Mouse (Mus musculus): ENCODE measurements around the gene Slc4a8. TPM values are rescaled to one million over a fixed set of nuclear protein-coding genes. Genes with fewer than 3 reads are reported as not detected.
"Not testable (repeated sequence)": the region's sequence is repeated elsewhere in the genome, so short reads cannot be mapped to it uniquely, and the experiment has no call there.

The Slc4a8 gene
- total RNA-seq, 2 experiments from 2014 or later, result 1.5 to 2.3 TPM

GRCm38 (mm10) chr15:100739442-100739841, 22.1 kb upstream of the Slc4a8 start:
- no peak for DNase-seq (ENCODE audit: low spot score in 2 of 2)

GRCm38 (mm10) chr15:100743238-100743637, 18.3 kb upstream of the Slc4a8 start:
- no peak for DNase-seq (ENCODE audit: low spot score in 2 of 2)

- DNase-seq (ENCODE audit: low spot score in 2 of 2), result no peak
These were observed 14.9 kb upstream of the Slc4a8 start for GRCm38 (mm10) chr15:100746478-100747120.

GRCm38 (mm10) chr15:100747121-100747963, 14.2 kb upstream of the Slc4a8 start:
- no peak for DNase-seq (ENCODE audit: low spot score in 2 of 2)

GRCm38 (mm10) chr15:100748584-100748983, 13.0 kb upstream of the Slc4a8 start:
- no peak for DNase-seq (ENCODE audit: low spot score in 2 of 2)

GRCm38 (mm10) chr15:100749751-100750538, 11.6 kb upstream of the Slc4a8 start:
- no peak for DNase-seq (ENCODE audit: low spot score in 2 of 2)

GRCm38 (mm10) chr15:100752439-100752838, 9.1 kb upstream of the Slc4a8 start:
- no peak for DNase-seq (ENCODE audit: low spot score in 2 of 2)

- DNase-seq (ENCODE audit: low spot score in 2 of 2), result no peak
These were observed 8.5 kb upstream of the Slc4a8 start for GRCm38 (mm10) chr15:100753045-100753444.

- no peak for DNase-seq (ENCODE audit: low spot score in 2 of 2)
These were observed 7.5 kb upstream of the Slc4a8 start for GRCm38 (mm10) chr15:100754041-100754440.

GRCm38 (mm10) chr15:100754805-100755497, 6.6 kb upstream of the Slc4a8 start:
- no peak for DNase-seq (ENCODE audit: low spot score in 2 of 2)

GRCm38 (mm10) chr15:100755498-100755859, 6.1 kb upstream of the Slc4a8 start:
- no peak for DNase-seq (ENCODE audit: low spot score in 2 of 2)

- DNase-seq (ENCODE audit: low spot score in 2 of 2), result no peak
These were observed 5.5 kb upstream of the Slc4a8 start for GRCm38 (mm10) chr15:100755881-100756624.

- peak; percentile 36 to 50 for DNase-seq (ENCODE audit: low spot score in 2 of 2)
These were observed 4.0 kb upstream of the Slc4a8 start for GRCm38 (mm10) chr15:100757527-100757978.

- no peak for DNase-seq (ENCODE audit: low spot score in 2 of 2)
These were observed 2.3 kb upstream of the Slc4a8 start for GRCm38 (mm10) chr15:100759286-100759685.

- no peak for DNase-seq (ENCODE audit: low spot score in 2 of 2)
These were observed 520 bp upstream of the Slc4a8 start for GRCm38 (mm10) chr15:100761036-100761418.

GRCm38 (mm10) chr15:100762649-100763048, 1.1 kb downstream of the Slc4a8 start:
- DNase-seq (ENCODE audit: low spot score in 2 of 2), result no peak

GRCm38 (mm10) chr15:100764163-100764951, 2.8 kb downstream of the Slc4a8 start:
- DNase-seq (ENCODE audit: low spot score in 2 of 2), result no peak

GRCm38 (mm10) chr15:100766826-100767225, 5.3 kb downstream of the Slc4a8 start:
- no peak for DNase-seq (ENCODE audit: low spot score in 2 of 2)

GRCm38 (mm10) chr15:100767851-100768250, 6.3 kb downstream of the Slc4a8 start:
- DNase-seq (ENCODE audit: low spot score in 2 of 2), result no peak

GRCm38 (mm10) chr15:100769023-100769422, 7.5 kb downstream of the Slc4a8 start:
- not testable (repeated sequence) for DNase-seq (ENCODE audit: low spot score in 2 of 2)
